Mouse (Mus musculus) forebrain, postnatal 0 days (tissue): ENCODE results near the gene Fbxo41. TPM values are rescaled to one million over a fixed set of nuclear protein-coding genes. Genes with fewer than 3 reads are reported as not detected.
A peak's percentile ranks its signal among the peaks of the same experiment; 100 is the strongest.

ENCODE experiments used
- ATAC-seq: fragments of 200-750 bp; cut with Nextera tagmentation; 2 replicates; pipeline ENCODE4 v1.8.0; 2017; ENCODE audit warnings: mild to moderate bottlenecking, moderate library complexity
- DNase-seq: peaks from one replicate; pipeline ENCODE4 v3.0.0-alpha.2; 2015
- H3K27ac ChIP-seq: fragments of 300-500 bp; sonication (generic); 2 replicates; pipeline ENCODE4 v1.5.1; 2014; ENCODE audit warnings: low read depth, mild to moderate bottlenecking, antibody characterized with exemption, low read length, moderate library complexity, mixed read lengths
- H3K27me3 ChIP-seq: fragments of 300-500 bp; sonication (generic); 2 replicates; pipeline ENCODE4 v1.6.1; 2014; ENCODE audit warnings: mild to moderate bottlenecking, low read length, mixed read lengths; ENCODE audit not compliant: insufficient read depth
- H3K36me3 ChIP-seq: fragments of 300-500 bp; sonication (generic); 2 replicates; pipeline ENCODE4 v1.6.1; 2014; ENCODE audit warnings: mild to moderate bottlenecking, moderate library complexity; ENCODE audit not compliant: insufficient read depth
- H3K4me1 ChIP-seq: fragments of 300-500 bp; sonication (generic); 2 replicates; pipeline ENCODE4 v1.6.1; 2014; ENCODE audit warnings: antibody characterized with exemption; ENCODE audit not compliant: insufficient read depth
- H3K4me2 ChIP-seq: fragments of 300-500 bp; sonication (generic); 2 replicates; pipeline ENCODE4 v1.6.1; 2014; ENCODE audit warnings: low read depth, mild to moderate bottlenecking, moderate library complexity
- H3K4me3 ChIP-seq: fragments of 300-500 bp; sonication (generic); 2 replicates; pipeline ENCODE4 v1.5.1; 2014; ENCODE audit warnings: low read depth, low read length, mixed read lengths
- H3K9ac ChIP-seq: fragments of 300-500 bp; sonication (generic); 2 replicates; pipeline ENCODE4 v1.6.1; 2014; ENCODE audit warnings: mild to moderate bottlenecking
- H3K9me3 ChIP-seq: fragments of 300-500 bp; sonication (generic); 2 replicates; pipeline ENCODE4 v1.6.1; 2016; ENCODE audit warnings: low read length
- CTCF ChIP-seq: sonication (generic); IDR thresholded peaks from 2 replicates; pipeline ENCODE4 v1.5.1; 2016; ENCODE audit warnings: antibody characterized with exemption, control low read depth, low read depth
- WGBS: fragments of 180-500 bp; shearing (Covaris S2); extraction: QIAGEN DNeasy Blood & Tissue Kit; methylation state at CpG from one replicate; pipeline ENCODE4 v1.1.7; 2014; 5-methylcytosine and 5-hydroxymethylcytosine counted together
- polyA plus RNA-seq: library from polyadenylated mRNA; unstranded; fragments of >200 nt; fragmentation: Nextera tagmentation; extraction: Ambion mirVana; gene quantifications from 2 replicates; pipeline ENCODE4 v1.2.1, GENCODE M21; 2015
- total RNA-seq: library from RNA; depleted of rRNA; stranded (reverse); fragments of >200 nt; gene quantifications from 2 replicates; pipeline ENCODE4 v1.2.3, GENCODE M21; 2014; rRNA removed

The Fbxo41 gene
- 42.5 and 46.7 TPM in 2 replicates for total RNA-seq
- 8.4 and 11.9 TPM in 2 replicates for polyA plus RNA-seq

- H3K9me3 ChIP-seq: no peaks in the 10 kb centered on the region
- peak within 1 kb of the TSS; percentile 76 for H3K27ac ChIP-seq
- peak within 1 kb of the TSS; percentile 72 for H3K4me3 ChIP-seq
- 3% methylated on average over 21 of the region's 22 CpGs for WGBS
- H3K27me3 ChIP-seq: no peaks in the 10 kb centered on the region
- H3K4me1 ChIP-seq: peaks cover 5% of the 10 kb centered on the region; the same call in 1 of the 2 replicates
- no peak for TF ChIP-seq CTCF
- peak; percentile 84 for DNase-seq
- ATAC-seq: peak; percentile 89
- no peaks in the 10 kb centered on the region for H3K36me3 ChIP-seq
- H3K4me2 ChIP-seq: peak within 1 kb of the TSS; percentile 72
- H3K9ac ChIP-seq: peak within 1 kb of the TSS; percentile 96
Measured at GRCm38 (mm10) chr6:85502911-85503250, at the start of gene Fbxo41. Fbxo41 (minus strand) TSS chr6:85502994.

GRCm38 (mm10) chr6:85547642-85548041, 44.8 kb upstream of the Fbxo41 start:
- H3K4me3 ChIP-seq: no peak overlapping the region
- H3K27ac ChIP-seq: no peak overlapping the region
- H3K4me2 ChIP-seq: no peak overlapping the region
- no peak for ATAC-seq
- no peaks in the 10 kb centered on the region for H3K9me3 ChIP-seq
- TF ChIP-seq CTCF: no peak
- H3K36me3 ChIP-seq: no peaks in the 10 kb centered on the region
- H3K4me1 ChIP-seq: no peaks in the 10 kb centered on the region
- no peaks in the 10 kb centered on the region for H3K27me3 ChIP-seq
- no peak overlapping the region for H3K9ac ChIP-seq
- DNase-seq: no peak
- whole genome bisulfite sequencing: 81% methylated on average over 5 of the region's 5 CpGs

GRCm38 (mm10) chr6:85544251-85544881, 41.6 kb upstream of the Fbxo41 start:
- ATAC-seq: peak; percentile 36
- WGBS: 42% methylated on average over 13 of the region's 13 CpGs

GRCm38 (mm10) chr6:85543351-85544175, 40.8 kb upstream of the Fbxo41 start:
- WGBS: 76% methylated on average over 10 of the region's 10 CpGs
- DNase-seq (no peak), ATAC-seq (no peak)
- H3K9ac ChIP-seq: no peak overlapping the region
- H3K27ac ChIP-seq: no peak overlapping the region
- no peaks in the 10 kb centered on the region for H3K9me3 ChIP-seq
- no peaks in the 10 kb centered on the region for H3K27me3 ChIP-seq
- TF ChIP-seq CTCF: no peak
- H3K4me3 ChIP-seq: no peak overlapping the region
- H3K4me1 ChIP-seq: no peaks in the 10 kb centered on the region
- H3K4me2 ChIP-seq: no peak overlapping the region
- no peaks in the 10 kb centered on the region for H3K36me3 ChIP-seq

More at GRCm38 (mm10) chr6:85544251-85544881, 41.6 kb upstream of the Fbxo41 start:
- no peaks in the 10 kb centered on the region for H3K27me3 ChIP-seq
- H3K4me2 ChIP-seq: peak overlapping the region; percentile 35
- no peaks in the 10 kb centered on the region for H3K36me3 ChIP-seq
- 0 out of 2 replicates have a peak overlapping the region, but pooled peaks have one; percentile 6 for H3K4me3 ChIP-seq
- H3K4me1 ChIP-seq: no peaks in the 10 kb centered on the region
- peak; percentile 58 for DNase-seq
- no peaks in the 10 kb centered on the region for H3K9me3 ChIP-seq
- no peak overlapping the region for H3K9ac ChIP-seq
- no peak for TF ChIP-seq CTCF
- no peak overlapping the region for H3K27ac ChIP-seq

GRCm38 (mm10) chr6:85522825-85523224, 20.0 kb upstream of the Fbxo41 start:
- H3K4me3 ChIP-seq: no peak overlapping the region
- H3K27me3 ChIP-seq: no peaks in the 10 kb centered on the region
- H3K27ac ChIP-seq: no peak overlapping the region
- H3K4me1 ChIP-seq: 0 out of 2 replicates have a peak, but pooled peaks cover 6% of the 10 kb centered on the region
- no peak for TF ChIP-seq CTCF
- no peak overlapping the region for H3K9ac ChIP-seq
- DNase-seq: no peak
- H3K4me2 ChIP-seq: no peak overlapping the region
- no peak; the same call in 1 of the 2 replicates for ATAC-seq
- H3K9me3 ChIP-seq: no peaks in the 10 kb centered on the region
- no peaks in the 10 kb centered on the region for H3K36me3 ChIP-seq
- WGBS: 66% methylated on average over 2 of the region's 2 CpGs

GRCm38 (mm10) chr6:85522026-85522425, 19.2 kb upstream of the Fbxo41 start:
- TF ChIP-seq CTCF: no peak
- DNase-seq (no peak), ATAC-seq (no peak)
- H3K9ac ChIP-seq: no peak overlapping the region
- H3K4me2 ChIP-seq: no peak overlapping the region
- H3K27ac ChIP-seq: no peak overlapping the region
- no peaks in the 10 kb centered on the region for H3K27me3 ChIP-seq
- 0 out of 2 replicates have a peak, but pooled peaks cover 6% of the 10 kb centered on the region for H3K4me1 ChIP-seq
- H3K4me3 ChIP-seq: no peak overlapping the region
- WGBS: 93% methylated on average over 5 of the region's 5 CpGs
- no peaks in the 10 kb centered on the region for H3K9me3 ChIP-seq
- H3K36me3 ChIP-seq: no peaks in the 10 kb centered on the region
